Mouse (Mus musculus) c-Kit-positive CD71-positive TER-119-negative erythroid progenitor cells, embryonic 14.5 days (primary cell): ENCODE measurements around the gene Nmi.

Experiments used
- DNase-seq: peaks from one replicate; pipeline ENCODE4 v3.0.0-alpha.2; 2013; ENCODE audit warnings: low read depth

Nmi gene

DNA sequence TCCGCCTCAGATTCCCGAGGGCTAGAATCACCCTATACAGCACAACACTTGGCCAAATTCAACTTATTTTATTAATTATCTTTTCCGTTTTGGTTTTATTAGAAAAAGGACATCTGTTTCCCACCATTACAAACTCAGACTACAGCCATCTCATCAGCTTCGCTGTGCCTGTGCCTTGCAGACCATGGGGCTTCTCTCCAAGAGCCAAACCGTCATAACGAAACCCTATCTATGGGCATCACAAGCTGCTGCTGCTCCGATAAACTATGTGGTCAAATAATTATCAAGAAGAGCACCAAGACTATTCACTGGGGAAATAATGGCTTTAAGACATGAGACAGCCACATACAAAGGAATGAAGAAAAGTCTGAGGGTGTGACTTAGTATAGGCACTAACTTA, 31.5 kb downstream of the Nmi start:
- DNase-seq = no peak

GRCm38 (mm10) chr2:51938750-51939149, 34.5 kb downstream of the Nmi start:
- DNase-seq = no peak

DNA sequence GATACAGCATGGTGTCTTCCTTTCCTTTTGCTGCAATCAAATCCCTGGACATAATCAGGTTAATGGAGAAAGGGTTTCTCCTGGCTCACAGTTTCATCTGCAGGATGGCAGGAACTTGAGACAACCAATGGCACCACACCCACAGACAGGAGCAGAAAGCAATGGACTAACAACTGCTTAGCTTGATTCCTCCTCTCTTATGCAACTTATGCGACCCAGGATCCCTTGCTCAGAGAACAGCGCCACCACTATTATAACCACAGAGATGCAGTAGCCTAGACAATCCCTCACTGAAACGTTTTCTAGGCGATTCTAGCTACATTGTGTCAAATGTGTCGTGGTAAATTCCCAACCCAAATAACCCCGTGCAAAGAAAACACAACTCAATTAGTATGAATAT, 36.3 kb downstream of the Nmi start:
- no peak for DNase-seq

DNA sequence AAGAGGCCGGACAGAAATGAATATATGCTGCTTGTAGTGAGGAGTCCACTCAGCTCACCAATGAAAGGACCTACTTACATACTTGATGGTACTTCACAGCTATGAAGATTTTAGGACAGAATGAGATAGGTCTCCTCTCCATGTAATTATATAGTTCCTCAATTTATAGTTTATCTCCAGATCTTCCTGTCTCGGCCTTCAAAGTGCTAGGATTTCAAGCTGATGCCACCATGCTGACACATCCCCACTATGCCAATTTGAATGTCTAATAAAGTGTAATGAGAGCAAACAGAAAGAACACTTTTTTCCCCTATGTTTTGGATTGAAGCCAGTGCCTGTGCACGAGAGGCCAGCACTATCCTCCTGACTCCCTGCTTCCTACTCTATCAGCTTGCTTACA, 36.7 kb downstream of the Nmi start:
- DNase-seq = no peak

- no peak for DNase-seq
Measured at GRCm38 (mm10) chr2:51935921-51936320, 37.4 kb downstream of the Nmi start.

DNA sequence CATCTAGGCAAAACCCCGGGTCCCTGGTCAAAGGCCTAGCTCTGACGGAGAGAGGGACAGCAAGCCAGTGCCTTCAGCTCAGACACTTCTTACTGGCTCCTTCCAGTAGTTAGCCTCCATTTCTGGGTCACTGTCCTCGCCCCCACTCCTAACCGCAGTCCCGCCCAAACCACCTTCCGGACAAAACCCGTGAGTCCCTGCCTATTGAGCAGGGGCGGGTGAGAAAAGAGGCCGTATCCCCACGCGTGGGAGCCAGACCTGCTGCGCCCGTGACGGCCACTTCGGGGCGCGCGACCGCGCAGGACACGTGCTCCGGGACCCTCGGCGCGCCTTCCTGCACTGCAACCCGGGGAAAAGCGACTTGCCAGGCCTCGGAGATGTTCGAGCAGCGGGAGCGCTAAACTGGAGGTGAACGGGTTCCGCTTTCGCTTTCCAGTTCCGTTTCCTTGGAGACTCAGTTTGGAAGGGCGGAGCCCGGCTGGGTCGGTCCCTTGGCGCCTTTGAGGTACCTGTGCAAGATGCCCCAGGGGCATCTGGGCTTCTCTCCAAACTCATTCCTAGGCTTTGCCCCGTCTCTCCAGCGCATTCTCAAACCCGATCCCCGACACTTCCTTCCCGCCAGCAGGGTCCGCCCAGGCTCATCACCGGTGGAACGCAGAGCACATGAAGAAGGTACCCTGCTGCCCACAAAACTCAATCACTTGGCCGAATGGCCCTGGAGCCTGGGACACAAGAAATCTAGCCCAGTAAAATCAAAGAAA, 38.5 kb downstream of the Nmi start, which contains the start of gene Rbm43:
Gene Rbm43 (minus strand): TSS at position 590 of the 761 bp plus-strand sequence.
- peak; percentile 70 for DNase-seq

DNA sequence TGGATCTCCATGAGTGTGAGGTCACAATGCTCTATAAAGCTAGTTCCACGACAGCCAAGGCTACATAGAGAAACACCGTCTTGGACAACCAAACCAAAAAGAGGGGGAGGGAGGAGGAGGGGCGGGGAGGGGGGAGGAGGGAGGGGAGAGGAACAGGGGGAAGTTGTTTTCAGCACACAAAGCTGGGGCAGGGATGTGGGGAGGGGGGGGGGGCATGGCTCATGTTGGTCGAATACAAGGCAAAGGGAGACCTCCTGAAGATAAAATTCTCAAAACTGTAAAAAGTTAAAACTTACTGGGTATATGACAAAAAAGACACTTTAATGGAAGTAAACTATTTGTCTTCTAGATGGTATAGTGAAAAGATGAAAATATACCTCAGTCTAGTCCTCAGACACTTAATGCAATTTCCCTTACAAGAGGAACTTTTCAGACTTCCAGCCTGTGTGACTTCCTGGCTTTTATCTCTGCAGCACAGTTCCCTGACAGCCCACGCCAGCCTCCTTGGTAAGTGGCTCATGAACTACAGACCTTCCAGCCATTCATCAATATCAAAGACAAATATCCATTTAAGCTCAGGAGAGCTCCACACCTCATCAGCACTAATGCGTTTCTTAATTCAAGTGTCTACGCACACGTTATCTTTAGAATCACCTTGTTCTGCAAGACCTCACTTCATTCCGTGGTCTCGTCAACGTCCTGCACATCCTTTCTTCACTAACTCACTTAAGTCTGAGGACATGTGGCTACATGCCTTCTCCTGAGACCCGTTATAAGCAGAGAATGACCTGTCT, 39.8 kb downstream of the Nmi start:
- DNase-seq = peak; percentile 55

GRCm38 (mm10) chr2:51931241-51931640, 42.1 kb downstream of the Nmi start:
- no peak for DNase-seq

- DNase-seq = no peak
Measured at GRCm38 (mm10) chr2:51914944-51915680, 58.2 kb downstream of the Nmi start.

DNA sequence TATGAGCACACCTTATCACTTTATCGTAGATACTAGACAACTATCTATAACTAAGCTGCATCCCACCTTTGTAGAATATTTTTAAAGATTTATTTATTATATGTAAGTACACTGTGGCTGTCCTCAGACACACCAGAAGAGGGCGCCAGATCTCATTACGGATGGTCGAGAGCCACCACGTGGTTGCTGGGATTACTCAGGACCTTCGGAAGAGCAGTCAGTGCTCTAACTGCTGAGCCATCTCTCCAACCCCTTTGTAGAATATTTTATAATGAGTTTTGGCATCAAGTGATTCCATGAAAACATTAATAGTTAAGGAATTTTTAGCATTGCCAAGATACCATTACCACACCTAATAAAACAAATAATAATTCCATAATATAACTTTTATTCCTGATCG, 58.8 kb downstream of the Nmi start:
- DNase-seq = no peak

- DNase-seq = no peak
Measured at GRCm38 (mm10) chr2:51912740-51913139, 60.6 kb downstream of the Nmi start.

DNA sequence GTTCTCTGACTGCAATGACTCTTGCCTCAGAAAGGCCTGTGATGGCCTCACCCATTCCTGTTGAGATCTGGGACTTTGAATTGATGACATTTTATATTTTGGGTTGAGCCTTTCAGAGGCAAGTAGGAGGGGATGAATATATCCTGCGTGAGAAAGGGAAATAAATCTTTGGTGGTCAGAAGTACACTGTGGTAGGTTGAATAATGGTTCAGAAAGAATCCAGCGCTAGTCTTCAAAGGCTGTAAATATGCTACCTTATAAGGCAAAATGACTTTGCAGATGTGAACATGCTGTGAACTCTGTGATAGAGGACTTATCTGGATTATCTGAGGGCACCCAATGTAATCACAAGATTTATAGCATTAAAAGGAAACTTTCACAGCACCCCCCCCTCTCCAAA, 61.4 kb downstream of the Nmi start:
- DNase-seq = no peak

DNA sequence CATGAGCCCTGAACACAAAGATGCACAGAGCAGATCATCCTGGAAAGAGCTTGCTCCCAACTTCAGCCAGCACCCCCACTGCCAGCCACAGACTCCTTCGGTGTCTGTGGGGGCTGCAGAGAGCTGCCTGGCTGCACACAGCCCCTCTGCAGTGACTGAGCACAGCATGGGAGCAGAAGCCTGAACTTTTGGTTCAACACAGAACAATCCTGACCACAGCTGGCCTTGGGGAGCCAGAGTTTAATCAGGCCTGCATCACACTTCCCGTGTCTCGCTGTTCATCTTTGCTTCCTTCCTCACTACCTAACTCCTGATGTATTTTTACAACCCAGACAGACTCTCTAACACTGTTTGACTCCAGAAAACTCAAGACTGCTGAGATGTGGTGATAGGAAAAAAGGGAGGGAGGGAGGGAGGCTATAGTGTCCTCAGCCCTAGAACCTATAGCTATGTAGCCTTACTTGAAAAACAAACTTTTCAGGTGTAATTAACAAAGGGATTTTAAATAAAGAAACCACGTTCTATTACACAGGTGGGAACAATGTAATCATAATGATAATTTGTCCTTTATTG, 65.7 kb downstream of the Nmi start:
- no peak for DNase-seq

GRCm38 (mm10) chr2:51905637-51906036, 67.7 kb downstream of the Nmi start:
- no peak for DNase-seq
